Mouse (Mus musculus): ENCODE results near the gene Otud5. TPM values are rescaled to one million over a fixed set of nuclear protein-coding genes. Genes with fewer than 3 reads are reported as not detected.
"Not testable (repeated sequence)": the region's sequence is repeated elsewhere in the genome, so short reads cannot be mapped to it uniquely, and the experiment has no call there.

The Otud5 gene
- polyA plus RNA-seq, 1 experiment from 2014 or later = 21.0 TPM

- peak overlapping the region; percentile 26; the same call in 1 of the 2 replicates for H3K9ac ChIP-seq (ENCODE audit: low read depth, low read length)
- H3K27me3 ChIP-seq (replicated peaks; ENCODE audit: control insufficient read depth, insufficient read depth, low read length) = no peaks in the 10 kb centered on the region
- no peaks in the 10 kb centered on the region for H3K4me1 ChIP-seq (replicated peaks; ENCODE audit: control insufficient read depth, insufficient read depth, low read length)
- no peak for ATAC-seq
- H3K9me3 ChIP-seq (ENCODE audit: control insufficient read depth) = no peaks in the 10 kb centered on the region
- H3K36me3 ChIP-seq (ENCODE audit: control insufficient read depth, insufficient read depth) = peaks cover 8% of the 10 kb centered on the region
- H3K27ac ChIP-seq (ENCODE audit: low read depth, low read length) = 0 out of 2 replicates have a peak overlapping the region, but pooled peaks have one; percentile 21
- WGBS = 24% methylated on average over 13 of the region's 13 CpGs
- peak overlapping the region; percentile 62 for H3K4me2 ChIP-seq (replicated peaks; ENCODE audit: low read depth)
- H3K4me3 ChIP-seq (ENCODE audit: low read depth, low read length) = peak overlapping the region; percentile 56
- TF ChIP-seq CTCF (IDR thresholded peaks at IDR 0.05; ENCODE audit: low read depth) = no peak
These were observed 57.0 kb downstream of the Otud5 start for GRCm38 (mm10) chrX:7898211-7898610.

- Histone ChIP-seq H3K27ac (ENCODE audit: low read depth, low read length) (peak within 1 kb of the TSS; percentile 72), H3K4me1 (replicated peaks; ENCODE audit: control insufficient read depth, insufficient read depth, low read length) (no peaks in the 10 kb centered on the region), H3K27me3 (replicated peaks; ENCODE audit: control insufficient read depth, insufficient read depth, low read length) (no peaks in the 10 kb centered on the region), H3K4me2 (replicated peaks; ENCODE audit: low read depth) (peak within 1 kb of the TSS; percentile 62), H3K9me3 (ENCODE audit: control insufficient read depth) (no peaks in the 10 kb centered on the region), H3K36me3 (ENCODE audit: control insufficient read depth, insufficient read depth) (peaks cover 5% of the 10 kb centered on the region), H3K9ac (ENCODE audit: low read depth, low read length) (peak within 1 kb of the TSS; percentile 46), H3K4me3 (ENCODE audit: low read depth, low read length) (peak within 1 kb of the TSS; percentile 56)
- TF ChIP-seq CTCF (IDR thresholded peaks at IDR 0.05; ENCODE audit: low read depth) = no peak
- peak; percentile 99 for ATAC-seq
- 16% methylated on average over 62 of the region's 62 CpGs for WGBS
These were observed 58.0 kb downstream of the Otud5 start, which contains the start of the genes Pqbp1 and Timm17b for GRCm38 (mm10) chrX:7898880-7899874. Pqbp1 (minus strand) TSS chrX:7899269. Timm17b (plus strand) TSS chrX:7899357.

GRCm38 (mm10) chrX:7904441-7904840 is 63.3 kb downstream of the Otud5 start:
- no peaks in the 10 kb centered on the region for H3K27me3 ChIP-seq (replicated peaks; ENCODE audit: control insufficient read depth, insufficient read depth, low read length)

GRCm38 (mm10) chrX:7907735-7908134 is 66.6 kb downstream of the Otud5 start, which contains the start of gene Gm10491:
Gm10491 (minus strand) TSS chrX:7907835.
- H3K4me3 ChIP-seq (ENCODE audit: low read depth, low read length) = no peak within 1 kb of the TSS
- no peak within 1 kb of the TSS for H3K9ac ChIP-seq (ENCODE audit: low read depth, low read length)
- no peaks in the 10 kb centered on the region for H3K4me1 ChIP-seq (replicated peaks; ENCODE audit: control insufficient read depth, insufficient read depth, low read length)
- no peak for ATAC-seq
- H3K36me3 ChIP-seq (ENCODE audit: control insufficient read depth, insufficient read depth) = no peaks in the 10 kb centered on the region
- H3K27ac ChIP-seq (ENCODE audit: low read depth, low read length) = no peak within 1 kb of the TSS
- WGBS = 92% methylated on average over 4 of the region's 5 CpGs
- H3K4me2 ChIP-seq (replicated peaks; ENCODE audit: low read depth) = no peak within 1 kb of the TSS
- TF ChIP-seq CTCF (IDR thresholded peaks at IDR 0.05; ENCODE audit: low read depth) = no peak
- H3K9me3 ChIP-seq (ENCODE audit: control insufficient read depth) = no peaks in the 10 kb centered on the region
- H3K27me3 ChIP-seq (replicated peaks; ENCODE audit: control insufficient read depth, insufficient read depth, low read length) = no peaks in the 10 kb centered on the region

More at GRCm38 (mm10) chrX:7904441-7904840, 63.3 kb downstream of the Otud5 start:
- H3K27ac ChIP-seq (ENCODE audit: low read depth, low read length) = no peak overlapping the region
- no peaks in the 10 kb centered on the region for H3K9me3 ChIP-seq (ENCODE audit: control insufficient read depth)
- no peak overlapping the region for H3K4me2 ChIP-seq (replicated peaks; ENCODE audit: low read depth)
- no peak for ATAC-seq
- H3K9ac ChIP-seq (ENCODE audit: low read depth, low read length) = no peak overlapping the region
- H3K4me1 ChIP-seq (replicated peaks; ENCODE audit: control insufficient read depth, insufficient read depth, low read length) = no peaks in the 10 kb centered on the region
- no peak overlapping the region for H3K4me3 ChIP-seq (ENCODE audit: low read depth, low read length)
- no peak for TF ChIP-seq CTCF (IDR thresholded peaks at IDR 0.05; ENCODE audit: low read depth)
- H3K36me3 ChIP-seq (ENCODE audit: control insufficient read depth, insufficient read depth) = no peaks in the 10 kb centered on the region
- 93% methylated on average over 5 of the region's 5 CpGs for WGBS

GRCm38 (mm10) chrX:7909242-7909641 is 68.1 kb downstream of the Otud5 start, which contains the start of gene Gm10490:
Gm10490 (plus strand) TSS chrX:7909542.
- WGBS = 92% methylated on average over 4 of the region's 4 CpGs
- H3K4me2 ChIP-seq (replicated peaks; ENCODE audit: low read depth); H3K4me3 ChIP-seq (ENCODE audit: low read depth, low read length); H3K27ac ChIP-seq (ENCODE audit: low read depth, low read length); H3K4me1 ChIP-seq (replicated peaks; ENCODE audit: control insufficient read depth, insufficient read depth, low read length); H3K27me3 ChIP-seq (replicated peaks; ENCODE audit: control insufficient read depth, insufficient read depth, low read length); ATAC-seq; H3K36me3 ChIP-seq (ENCODE audit: control insufficient read depth, insufficient read depth); H3K9me3 ChIP-seq (ENCODE audit: control insufficient read depth); H3K9ac ChIP-seq (ENCODE audit: low read depth, low read length): not testable (repeated sequence)

- 53% methylated on average over 6 of the region's 6 CpGs for WGBS
- H3K36me3 ChIP-seq (ENCODE audit: control insufficient read depth, insufficient read depth) = no peaks in the 10 kb centered on the region
- H3K4me1 ChIP-seq (replicated peaks; ENCODE audit: control insufficient read depth, insufficient read depth, low read length) = no peaks in the 10 kb centered on the region
- peak; percentile 46 for TF ChIP-seq CTCF (IDR thresholded peaks at IDR 0.05; ENCODE audit: low read depth)
- H3K4me3 ChIP-seq (ENCODE audit: low read depth, low read length) = no peak overlapping the region
- H3K4me2 ChIP-seq (replicated peaks; ENCODE audit: low read depth) = no peak overlapping the region
- no peaks in the 10 kb centered on the region for H3K27me3 ChIP-seq (replicated peaks; ENCODE audit: control insufficient read depth, insufficient read depth, low read length)
- ATAC-seq = no peak
- no peaks in the 10 kb centered on the region for H3K9me3 ChIP-seq (ENCODE audit: control insufficient read depth)
- H3K27ac ChIP-seq (ENCODE audit: low read depth, low read length) = no peak overlapping the region
- H3K9ac ChIP-seq (ENCODE audit: low read depth, low read length) = no peak overlapping the region
These were observed 69.3 kb downstream of the Otud5 start for GRCm38 (mm10) chrX:7910473-7910872.

Data from intestine, postnatal 0 days (tissue).